Mouse (Mus musculus): ENCODE measurements at regions not wholly inside any gene's neighbourhood (a gene's known extent, or its start where the extent isn't known, plus 50 kb on each side); places are given as distances from the start of the nearest gene placed in this dataset.
A peak's percentile ranks its signal among the peaks of the same experiment; 100 is the strongest.

DNA sequence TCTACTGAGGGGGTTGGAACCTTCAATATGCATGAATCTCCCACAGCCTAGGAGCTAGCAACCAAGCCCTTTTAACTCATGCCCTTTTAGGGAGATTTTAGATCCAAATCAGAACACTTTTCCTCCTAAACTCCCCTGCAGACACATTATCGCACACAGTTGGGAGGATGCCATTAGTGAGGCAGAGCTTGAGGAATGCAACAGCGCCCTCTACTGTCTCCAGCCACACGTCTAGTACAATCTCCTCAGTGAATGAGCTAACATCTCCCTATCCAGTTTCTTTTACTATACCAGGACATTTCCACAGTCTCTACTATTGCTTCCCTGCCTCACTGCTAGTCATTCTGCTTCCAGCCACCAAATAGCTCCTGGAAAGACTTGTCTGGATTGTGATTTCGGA lies 59.3 kb downstream of the 1700080O16Rik start:
- DNase-seq (ENCODE audit: low spot score in 2 of 2): peak in 1 of 2 experiments; percentile 35

DNA sequence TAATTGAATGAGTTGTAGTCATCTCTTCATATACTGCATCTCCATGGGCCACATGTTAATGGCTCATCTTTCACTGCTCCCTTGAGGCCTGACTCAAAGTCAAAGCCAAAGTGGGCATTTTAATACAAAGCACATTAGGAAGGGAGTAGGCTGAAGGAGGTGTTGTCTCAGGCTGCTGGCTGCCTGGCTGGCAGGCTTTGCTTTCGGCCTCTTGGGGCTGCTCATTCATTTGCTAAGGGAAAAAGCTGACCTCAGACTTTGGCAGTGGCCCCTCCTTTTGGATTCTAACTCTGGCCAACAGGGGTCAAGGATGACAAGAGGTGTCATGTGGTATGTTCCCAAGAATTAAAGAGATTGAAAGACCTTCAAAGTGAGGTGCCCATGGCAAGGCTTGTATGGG lies 61.0 kb downstream of the 1700080O16Rik start:
- DNase-seq (ENCODE audit: low spot score in 2 of 2): no peak

DNA sequence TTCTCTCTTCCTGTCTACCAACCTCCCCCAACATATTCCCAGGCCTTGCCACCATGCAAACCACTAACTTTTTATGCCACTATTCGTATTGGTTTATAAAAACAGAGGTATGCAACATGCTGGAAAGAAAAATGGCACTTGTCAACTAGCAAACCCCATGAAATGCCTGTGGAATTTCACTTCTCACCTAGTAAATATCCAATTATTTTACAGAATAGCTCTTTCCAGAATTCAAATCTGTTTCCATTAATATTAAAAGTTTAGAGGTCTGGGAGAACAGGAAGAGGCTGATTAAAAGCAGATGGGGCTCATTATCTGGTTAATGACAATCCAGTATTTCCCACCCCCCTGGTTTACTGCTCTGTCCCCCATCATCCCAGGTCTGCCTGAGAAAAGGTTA lies 62.0 kb downstream of the 1700080O16Rik start:
- no peak for DNase-seq (ENCODE audit: low spot score in 2 of 2)

DNA sequence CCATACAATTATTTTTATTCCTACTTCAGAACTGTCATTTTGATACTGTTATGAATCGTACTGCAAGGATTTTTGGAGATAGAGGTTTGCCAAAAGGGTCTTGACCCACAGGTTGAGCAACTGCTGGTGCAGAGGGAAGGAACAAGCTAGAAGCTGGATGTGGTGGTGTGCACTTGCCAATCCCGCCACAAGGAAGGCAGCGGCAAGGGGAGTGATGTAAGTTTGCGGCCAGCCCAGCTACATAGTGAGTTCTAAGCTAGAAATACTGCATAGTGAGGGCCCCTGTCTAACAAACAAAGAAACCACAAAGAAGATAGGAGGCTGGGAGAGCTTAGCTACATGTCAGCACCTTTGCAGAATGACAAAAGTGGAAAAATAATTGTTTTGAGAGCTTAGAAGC lies 74.1 kb downstream of the 1700080O16Rik start:
- DNase-seq (ENCODE audit: low spot score in 2 of 2): no peak

DNA sequence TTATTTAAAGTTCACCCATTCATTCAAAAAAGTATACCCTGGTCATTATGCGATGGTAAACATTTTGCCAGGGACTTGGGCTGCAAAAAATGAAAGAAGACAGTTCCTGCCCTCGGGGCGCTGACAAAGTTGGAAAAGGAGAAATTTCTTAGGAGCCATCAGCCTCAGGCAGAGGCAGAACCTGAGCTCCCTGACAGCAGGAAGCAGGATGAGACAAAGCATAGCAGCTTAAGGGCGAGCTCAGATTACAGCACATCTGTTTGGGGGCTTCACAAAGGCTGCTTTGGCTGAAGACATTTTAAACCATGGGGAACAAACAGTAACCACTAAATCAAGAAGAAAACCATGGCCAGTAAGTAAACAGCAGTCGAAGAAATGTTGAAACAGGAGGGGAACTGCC lies 75.5 kb downstream of the 1700080O16Rik start:
- no peak for DNase-seq (ENCODE audit: low spot score in 2 of 2)

DNA sequence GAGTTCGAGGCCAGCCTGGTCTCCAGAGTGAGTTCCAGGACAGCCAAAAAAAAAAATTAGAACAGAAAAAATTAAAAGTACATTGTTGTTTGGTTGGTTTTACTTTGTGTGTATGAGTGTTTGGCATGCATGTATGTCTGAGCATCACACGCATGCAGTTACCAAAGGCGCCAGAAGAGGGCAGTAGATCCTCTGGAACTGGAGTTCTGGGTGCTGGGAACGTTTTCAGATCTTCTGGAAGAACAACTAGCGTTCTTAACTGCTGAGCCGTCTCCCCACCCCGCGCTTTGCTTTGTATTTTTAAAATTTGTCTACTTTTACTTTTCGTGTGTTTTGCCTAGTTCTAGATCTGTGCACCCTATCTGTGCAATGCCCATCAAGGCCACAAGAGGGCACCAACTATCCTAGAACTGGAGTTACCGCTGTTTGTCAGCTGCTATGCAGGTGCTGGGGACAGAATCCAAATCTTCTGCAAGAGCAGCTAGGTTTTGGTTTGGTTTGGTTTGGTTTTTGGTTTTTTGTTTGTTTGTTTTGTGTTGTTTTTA lies 76.9 kb downstream of the 1700080O16Rik start:
- no peak for DNase-seq (ENCODE audit: low spot score in 2 of 2)

DNA sequence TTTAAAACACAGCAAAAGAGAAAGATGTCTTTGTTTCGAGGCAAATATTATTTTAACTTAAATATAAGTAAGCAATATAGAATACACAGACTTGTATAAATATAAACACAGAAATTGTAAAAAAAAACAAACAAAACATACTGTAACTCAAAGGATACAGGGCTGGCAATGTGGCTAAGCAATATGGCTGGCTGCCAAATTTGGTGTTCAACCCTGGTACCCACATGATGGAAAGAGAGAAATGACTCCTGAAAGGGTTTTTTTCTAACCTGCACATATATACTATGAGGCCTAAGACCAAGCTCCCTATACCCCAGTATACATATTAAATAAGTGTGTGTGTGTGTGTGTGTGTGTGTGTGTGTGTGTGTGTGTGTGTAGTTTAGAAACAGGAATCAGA lies 79.9 kb downstream of the 1700080O16Rik start:
- DNase-seq (ENCODE audit: low spot score in 2 of 2): no peak

DNA sequence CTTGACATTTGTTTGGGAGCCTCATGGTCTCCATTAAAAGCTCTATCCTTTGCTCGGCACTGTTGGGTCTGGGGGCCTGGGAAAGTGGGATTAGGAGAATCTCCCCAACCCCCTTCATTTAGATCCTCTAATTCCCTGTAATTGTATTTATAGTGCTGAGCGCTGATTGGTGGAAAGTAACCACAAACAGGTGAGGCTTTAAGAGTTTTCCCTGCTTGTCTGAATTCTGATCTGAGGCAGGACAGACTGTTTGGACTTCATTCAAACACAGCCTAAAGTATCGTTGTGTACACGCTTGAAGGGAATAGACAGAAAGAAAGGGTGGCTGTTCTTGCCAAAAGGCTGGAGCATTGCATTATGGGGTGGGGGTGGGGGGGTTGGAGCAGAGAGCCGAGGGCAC lies 85.1 kb upstream of the Usp26 start:
- DNase-seq (ENCODE audit: low spot score in 2 of 2): no peak

Data from heart, adult 9 months (tissue).